Mouse (Mus musculus): Measurements from ENCODE around the gene Tatdn3. TPM values are rescaled to one million over a fixed set of nuclear protein-coding genes. Genes with fewer than 3 reads are reported as not detected.

Gene Tatdn3
- 60.7 and 62.4 TPM in 2 replicates for polyA plus RNA-seq (2012; rRNA removed)

- Histone ChIP-seq H3K4me1 (ENCODE audit: control insufficient read depth, insufficient read depth, low read length) (peaks cover 2% of the 10 kb centered on the region; the same call in 1 of the 2 replicates), H3K27ac (ENCODE audit: insufficient read depth, low read length) (peak within 1 kb of the TSS; percentile 51; the same call in 1 of the 2 replicates), H3K4me3 (ENCODE audit: insufficient read depth, low read length) (peak within 1 kb of the TSS; percentile 67)
- TF ChIP-seq CTCF (IDR thresholded peaks at IDR 0.05; ENCODE audit: extremely low read depth, insufficient read depth, low read length) (no peak), POLR2A (IDR thresholded peaks at IDR 0.05; ENCODE audit: extremely low read depth, insufficient read depth, low read length) (peak; percentile 77)
Observed at GRCm38 (mm10) chr1:191062781-191063485, at the start of gene Tatdn3, which contains the start of gene Nsl1. Gene Tatdn3, minus strand, starts transcription at chr1:191062932. Gene Nsl1, plus strand, starts transcription at chr1:191063012.

- no peaks in the 10 kb centered on the region for H3K4me1 ChIP-seq (ENCODE audit: control insufficient read depth, insufficient read depth, low read length)
Observed at GRCm38 (mm10) chr1:191111146-191111545, 48.4 kb upstream of the Tatdn3 start.

DNA sequence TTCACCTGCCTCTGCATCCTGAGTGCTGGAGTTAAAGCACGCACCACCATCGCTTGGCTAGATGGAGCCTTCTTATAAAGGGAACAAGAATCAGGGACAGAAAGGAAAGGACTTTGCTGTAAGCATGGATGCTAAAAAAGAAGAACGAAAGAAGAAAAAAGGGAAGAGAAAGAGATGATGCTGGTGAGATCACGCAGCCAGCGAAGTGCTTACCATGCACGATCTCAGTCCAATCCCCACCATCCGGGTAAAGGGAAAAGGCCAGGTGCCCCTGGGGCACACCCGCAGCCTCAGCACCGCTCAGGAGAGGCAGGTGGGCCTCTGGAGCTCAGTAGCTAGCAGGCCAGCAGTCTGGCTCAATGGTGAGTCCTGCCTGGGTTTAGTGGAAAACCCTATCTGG, 47.2 kb upstream of the Tatdn3 start:
- H3K27ac ChIP-seq (ENCODE audit: insufficient read depth, low read length): 0 out of 2 replicates have a peak overlapping the region, but pooled peaks have one; percentile 33
- no peak for TF ChIP-seq CTCF (IDR thresholded peaks at IDR 0.05; ENCODE audit: extremely low read depth, insufficient read depth, low read length)
- no peak for TF ChIP-seq POLR2A (IDR thresholded peaks at IDR 0.05; ENCODE audit: extremely low read depth, insufficient read depth, low read length)
- H3K4me1 ChIP-seq (ENCODE audit: control insufficient read depth, insufficient read depth, low read length): no peaks in the 10 kb centered on the region
- H3K4me3 ChIP-seq (ENCODE audit: insufficient read depth, low read length): no peak overlapping the region

More at GRCm38 (mm10) chr1:191111146-191111545, 48.4 kb upstream of the Tatdn3 start:
- Histone ChIP-seq H3K27ac (ENCODE audit: insufficient read depth, low read length) (no peak overlapping the region), H3K4me3 (ENCODE audit: insufficient read depth, low read length) (no peak overlapping the region)
- TF ChIP-seq POLR2A (IDR thresholded peaks at IDR 0.05; ENCODE audit: extremely low read depth, insufficient read depth, low read length): no peak

DNA sequence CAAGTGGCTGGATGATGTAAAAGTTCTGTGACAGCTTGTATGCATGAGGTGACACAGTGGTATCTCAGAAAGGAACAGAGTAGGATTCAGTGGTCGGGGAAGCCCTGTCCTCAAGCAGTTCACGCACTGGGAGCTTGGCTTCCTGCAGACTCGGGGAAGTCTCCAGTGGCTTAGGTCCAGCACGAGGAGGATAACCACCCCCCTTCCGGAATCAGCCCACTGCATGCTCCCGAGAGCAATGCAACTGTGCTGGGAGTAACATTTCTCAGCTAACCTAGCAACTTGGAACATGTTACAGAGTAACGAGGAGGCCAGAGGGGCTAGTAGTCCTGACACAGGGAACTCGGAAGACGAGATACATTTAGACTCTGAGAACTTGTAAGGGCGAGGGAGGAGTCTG, 44.6 kb upstream of the Tatdn3 start:
- Histone ChIP-seq H3K4me3 (ENCODE audit: insufficient read depth, low read length) (no peak overlapping the region), H3K27ac (ENCODE audit: insufficient read depth, low read length) (no peak overlapping the region), H3K4me1 (ENCODE audit: control insufficient read depth, insufficient read depth, low read length) (no peaks in the 10 kb centered on the region)
- TF ChIP-seq POLR2A (IDR thresholded peaks at IDR 0.05; ENCODE audit: extremely low read depth, insufficient read depth, low read length) (no peak), CTCF (IDR thresholded peaks at IDR 0.05; ENCODE audit: extremely low read depth, insufficient read depth, low read length) (no peak)

DNA sequence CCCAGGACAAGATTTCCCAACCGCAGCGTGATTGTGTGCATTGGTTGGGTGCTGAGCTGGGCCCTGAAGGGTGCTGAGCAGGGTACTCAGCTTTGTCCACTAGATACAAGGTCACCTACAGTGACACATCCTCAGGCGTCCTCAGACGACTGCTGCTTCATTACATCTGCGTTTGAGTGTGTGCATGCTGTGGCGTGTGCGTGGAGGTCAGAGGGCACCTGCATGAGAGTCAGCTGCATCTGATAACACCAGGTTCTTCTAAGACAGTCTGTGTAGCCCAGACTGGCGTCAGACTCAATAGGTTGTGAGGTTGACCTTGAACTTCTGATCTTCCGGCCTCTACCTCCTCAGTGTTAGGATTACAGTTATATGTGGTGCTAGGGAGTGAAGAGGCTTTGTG, 42.5 kb upstream of the Tatdn3 start:
- H3K4me1 ChIP-seq (ENCODE audit: control insufficient read depth, insufficient read depth, low read length): no peaks in the 10 kb centered on the region
- H3K27ac ChIP-seq (ENCODE audit: insufficient read depth, low read length): no peak overlapping the region
- H3K4me3 ChIP-seq (ENCODE audit: insufficient read depth, low read length): no peak overlapping the region
- no peak for TF ChIP-seq CTCF (IDR thresholded peaks at IDR 0.05; ENCODE audit: extremely low read depth, insufficient read depth, low read length)

DNA sequence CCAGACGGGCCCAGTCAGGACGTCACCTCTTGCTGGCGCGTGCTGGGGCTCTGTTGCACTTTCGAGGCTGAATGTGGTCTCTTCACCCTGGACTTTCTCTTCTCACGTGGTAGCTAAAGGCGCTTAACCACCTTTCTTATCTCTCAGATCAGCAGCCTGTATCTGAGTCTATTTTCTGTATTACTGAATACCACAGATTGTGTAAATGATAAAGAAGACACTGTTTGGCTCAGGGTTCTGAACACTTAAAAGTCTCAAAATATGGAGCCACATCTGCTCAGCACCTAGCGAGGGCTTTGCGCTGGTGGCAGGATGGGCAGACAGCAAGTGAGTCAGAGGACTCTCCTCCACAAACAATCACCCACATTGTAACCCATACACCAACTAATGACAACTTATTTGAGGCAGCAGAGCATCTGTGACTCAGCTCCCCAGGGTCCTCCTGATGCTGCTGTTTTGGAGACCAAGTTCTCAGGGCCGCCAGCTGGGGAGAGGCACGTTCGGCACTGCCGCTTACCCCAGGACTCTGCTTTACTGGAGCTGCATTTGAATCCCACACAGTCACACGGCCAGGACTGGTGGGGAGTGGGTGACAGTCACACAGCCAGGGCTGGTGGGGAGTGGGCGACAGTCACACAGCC, 40.1 kb upstream of the Tatdn3 start:
- H3K4me3 ChIP-seq (ENCODE audit: insufficient read depth, low read length): no peak overlapping the region
- TF ChIP-seq POLR2A (IDR thresholded peaks at IDR 0.05; ENCODE audit: extremely low read depth, insufficient read depth, low read length) (no peak), CTCF (IDR thresholded peaks at IDR 0.05; ENCODE audit: extremely low read depth, insufficient read depth, low read length) (no peak)
- no peak overlapping the region for H3K27ac ChIP-seq (ENCODE audit: insufficient read depth, low read length)
- no peaks in the 10 kb centered on the region for H3K4me1 ChIP-seq (ENCODE audit: control insufficient read depth, insufficient read depth, low read length)

GRCm38 (mm10) chr1:191099772-191100291, 37.1 kb upstream of the Tatdn3 start:
- Histone ChIP-seq H3K27ac (ENCODE audit: insufficient read depth, low read length) (no peak overlapping the region), H3K4me3 (ENCODE audit: insufficient read depth, low read length) (no peak overlapping the region), H3K4me1 (ENCODE audit: control insufficient read depth, insufficient read depth, low read length) (0 out of 2 replicates have a peak, but pooled peaks cover 2% of the 10 kb centered on the region)
- no peak for TF ChIP-seq CTCF (IDR thresholded peaks at IDR 0.05; ENCODE audit: extremely low read depth, insufficient read depth, low read length)
- TF ChIP-seq POLR2A (IDR thresholded peaks at IDR 0.05; ENCODE audit: extremely low read depth, insufficient read depth, low read length): no peak

GRCm38 (mm10) chr1:191099114-191099513, 36.4 kb upstream of the Tatdn3 start:
- H3K27ac ChIP-seq (ENCODE audit: insufficient read depth, low read length): no peak overlapping the region
- H3K4me3 ChIP-seq (ENCODE audit: insufficient read depth, low read length): no peak overlapping the region
- 0 out of 2 replicates have a peak, but pooled peaks cover 2% of the 10 kb centered on the region for H3K4me1 ChIP-seq (ENCODE audit: control insufficient read depth, insufficient read depth, low read length)
- no peak for TF ChIP-seq CTCF (IDR thresholded peaks at IDR 0.05; ENCODE audit: extremely low read depth, insufficient read depth, low read length)
- TF ChIP-seq POLR2A (IDR thresholded peaks at IDR 0.05; ENCODE audit: extremely low read depth, insufficient read depth, low read length): no peak

DNA sequence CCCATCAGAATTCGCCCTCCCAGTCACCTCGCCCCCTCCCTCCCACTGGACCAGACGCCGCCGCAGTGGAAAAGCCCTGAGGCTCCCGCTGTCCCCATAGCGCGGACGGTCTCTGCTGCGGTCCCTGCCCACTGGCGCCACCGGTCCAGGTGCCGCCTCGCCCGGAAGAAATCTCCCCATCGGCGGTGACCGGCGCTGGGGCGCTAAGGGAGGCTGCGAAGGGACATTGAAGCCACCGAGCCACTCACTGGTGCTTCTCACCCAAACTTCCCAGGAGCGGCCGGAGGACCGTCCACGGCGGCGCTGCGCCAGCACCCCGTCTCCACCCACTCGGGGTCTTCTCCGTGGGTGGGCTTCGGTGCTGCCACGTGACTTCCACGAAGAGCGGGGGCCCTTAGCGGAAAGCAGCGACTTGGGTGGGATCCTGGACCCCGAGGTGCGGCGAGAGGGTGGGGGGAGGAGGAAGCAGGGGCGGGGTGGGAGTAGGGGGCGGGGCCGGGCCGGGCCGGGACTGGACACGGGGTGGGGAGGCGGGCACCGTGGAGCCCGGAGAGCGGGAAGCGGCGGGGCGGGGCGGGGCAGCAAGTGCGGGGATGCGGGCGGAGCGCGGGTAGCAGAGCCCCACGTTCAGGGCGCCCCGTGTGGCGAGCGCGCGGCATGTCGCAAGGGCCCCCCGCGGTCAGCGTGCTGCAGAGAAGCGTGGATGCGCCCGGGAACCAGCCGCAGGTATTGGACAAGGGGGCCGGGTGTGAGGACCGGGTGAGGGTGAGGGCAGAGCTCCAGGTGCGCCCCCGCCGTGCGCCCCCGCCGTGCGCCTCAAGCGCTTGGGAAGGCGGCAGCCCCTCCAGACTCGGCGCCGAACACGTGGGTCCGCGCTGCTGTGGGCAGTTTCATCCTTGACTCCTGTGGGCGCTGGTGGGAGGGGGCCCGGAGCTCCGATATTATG, 35.3 kb upstream of the Tatdn3 start, which contains the start of gene Batf3:
Gene Batf3, plus strand, starts transcription at position 46 of the 946 bp plus-strand sequence.
- TF ChIP-seq POLR2A (IDR thresholded peaks at IDR 0.05; ENCODE audit: extremely low read depth, insufficient read depth, low read length) (no peak), CTCF (IDR thresholded peaks at IDR 0.05; ENCODE audit: extremely low read depth, insufficient read depth, low read length) (no peak)
- peaks cover 4% of the 10 kb centered on the region; the same call in 1 of the 2 replicates for H3K4me1 ChIP-seq (ENCODE audit: control insufficient read depth, insufficient read depth, low read length)
- peak within 1 kb of the TSS; percentile 28 for H3K4me3 ChIP-seq (ENCODE audit: insufficient read depth, low read length)
- no peak within 1 kb of the TSS for H3K27ac ChIP-seq (ENCODE audit: insufficient read depth, low read length)

Data from cortical plate, adult 2 months (tissue).